Mouse (Mus musculus): ENCODE data around the gene Gvin1. TPM values are rescaled to one million over a fixed set of nuclear protein-coding genes. Genes with fewer than 3 reads are reported as not detected.
"Not testable (repeated sequence)": the region's sequence is repeated elsewhere in the genome, so short reads cannot be mapped to it uniquely, and the experiment has no call there.

Gene Gvin1
- total RNA-seq (2012; rRNA removed) (not detected in 2 replicates), polyA plus RNA-seq (2012; ENCODE audit: insufficient read depth in 1 of 2, insufficient read length in 2 of 2, low read depth in 1 of 2, low replicate concordance in 2 of 2, missing spikeins in 1 of 2) (not detected)

DNA sequence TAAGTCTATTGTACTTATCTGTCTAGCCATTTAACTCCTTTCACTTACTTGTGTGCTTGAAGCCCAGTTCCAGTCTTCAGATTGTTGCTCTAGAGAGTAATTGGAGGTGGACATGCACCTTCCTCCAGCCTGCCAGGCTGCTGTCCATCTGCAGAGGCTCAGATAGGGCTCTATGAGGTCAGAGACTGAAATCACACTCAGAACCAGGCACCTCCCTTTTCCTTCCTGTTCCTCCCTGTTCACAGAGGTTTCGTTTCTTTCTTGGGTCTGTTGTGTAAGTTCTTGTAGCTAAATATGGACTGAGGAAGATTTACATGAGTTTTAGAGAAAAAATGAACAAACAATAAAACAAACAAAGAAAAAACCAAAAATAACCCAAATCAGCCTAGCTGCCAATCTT lies at the start of gene Gvin1:
Gene Gvin1, minus strand, starts transcription at position 150 of the 400 bp plus-strand sequence.
- not testable (repeated sequence) for H3K4me1 ChIP-seq (ENCODE audit: control insufficient read depth in 1 of 2, insufficient read depth in 2 of 2, low read length in 2 of 2); H3K4me3 ChIP-seq (ENCODE audit: control insufficient read depth in 1 of 2, insufficient read depth in 1 of 2, low read depth in 2 of 2, low read length in 2 of 2); H3K27me3 ChIP-seq (ENCODE audit: control insufficient read depth in 1 of 2, insufficient read depth in 2 of 2, low read length in 2 of 2); H3K9me3 ChIP-seq (replicated peaks; ENCODE audit: insufficient read depth, low read length); H3K36me3 ChIP-seq (ENCODE audit: control insufficient read depth in 1 of 2, insufficient read depth in 2 of 2, low read length in 2 of 2); H3K9ac ChIP-seq (ENCODE audit: control insufficient read depth, low read depth, low read length, poor library complexity, severe bottlenecking); H3K79me2 ChIP-seq (ENCODE audit: control insufficient read depth, insufficient read depth, low read length, poor library complexity); DNase-seq (ENCODE audit: low read depth, low spot score); H3K27ac ChIP-seq (ENCODE audit: control insufficient read depth, low read depth, low read length)

DNA sequence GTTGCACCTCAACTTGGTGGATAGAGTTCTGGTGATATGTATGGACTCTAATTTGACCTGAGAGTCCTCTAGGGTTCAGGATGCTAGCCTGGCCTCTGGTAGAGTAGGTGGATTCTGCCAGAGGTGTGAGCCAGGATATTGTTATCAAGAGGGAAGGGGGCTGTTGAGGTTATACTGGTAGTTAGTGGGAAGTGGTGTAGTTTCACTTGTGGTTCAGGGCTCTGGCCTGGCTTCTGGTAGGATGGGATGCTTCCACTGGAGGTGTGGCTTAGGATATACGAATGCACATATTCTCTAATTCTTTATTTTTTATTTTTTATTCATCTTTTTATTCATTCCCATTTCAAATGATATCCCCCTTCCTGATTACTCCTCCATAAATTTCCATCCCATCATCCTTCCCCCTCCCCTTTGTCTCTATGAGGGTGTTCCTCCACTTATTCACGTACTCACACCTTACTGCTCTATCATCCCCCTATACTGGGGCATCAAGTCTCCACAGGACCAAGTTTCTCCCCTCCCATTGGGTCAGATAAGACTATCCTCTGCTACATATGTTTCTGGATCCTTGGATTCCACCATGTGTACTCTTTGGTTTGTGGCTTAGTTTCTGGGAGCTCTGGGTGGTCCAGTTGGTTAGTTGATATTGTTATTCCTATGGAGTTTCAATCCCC lies 36.9 kb upstream of the Gvin1 start:
- Histone ChIP-seq H3K4me3 (ENCODE audit: control insufficient read depth in 1 of 2, insufficient read depth in 1 of 2, low read depth in 2 of 2, low read length in 2 of 2) (no peak overlapping the region), H3K27me3 (ENCODE audit: control insufficient read depth in 1 of 2, insufficient read depth in 2 of 2, low read length in 2 of 2) (no peaks in the 10 kb centered on the region), H3K36me3 (ENCODE audit: control insufficient read depth in 1 of 2, insufficient read depth in 2 of 2, low read length in 2 of 2) (no peaks in the 10 kb centered on the region), H3K27ac (ENCODE audit: control insufficient read depth, low read depth, low read length) (no peak overlapping the region), H3K9ac (ENCODE audit: control insufficient read depth, low read depth, low read length, poor library complexity, severe bottlenecking) (no peak overlapping the region), H3K9me3 (replicated peaks; ENCODE audit: insufficient read depth, low read length) (no peaks in the 10 kb centered on the region), H3K4me1 (ENCODE audit: control insufficient read depth in 1 of 2, insufficient read depth in 2 of 2, low read length in 2 of 2) (no peaks in the 10 kb centered on the region), H3K79me2 (ENCODE audit: control insufficient read depth, insufficient read depth, low read length, poor library complexity) (no peaks in the 10 kb centered on the region)
- no peak for DNase-seq (ENCODE audit: low read depth, low spot score)
- TF ChIP-seq BHLHE40 (IDR thresholded peaks at IDR 0.05; ENCODE audit: borderline replicate concordance, low read depth, low read length) (no peak), RAD21 (IDR thresholded peaks at IDR 0.05; ENCODE audit: low read depth, low read length) (no peak), MAFK (IDR thresholded peaks at IDR 0.05; ENCODE audit: borderline replicate concordance, low read depth, low read length) (no peak), RCOR1 (IDR thresholded peaks at IDR 0.05; ENCODE audit: low read depth, low read length) (no peak), TCF12 (IDR thresholded peaks at IDR 0.05; ENCODE audit: low read depth, low read length) (no peak), MYB (IDR thresholded peaks at IDR 0.05; ENCODE audit: low read depth, low read length) (no peak), MAZ (IDR thresholded peaks at IDR 0.05; ENCODE audit: low read depth, low read length) (no peak), MYC (IDR thresholded peaks at IDR 0.05; ENCODE audit: low read depth, low read length) (no peak), GABPA (IDR thresholded peaks at IDR 0.05; ENCODE audit: low read depth, low read length) (no peak), ZNF384 (IDR thresholded peaks at IDR 0.05; ENCODE audit: low read depth, low read length) (no peak), MXI1 (IDR thresholded peaks at IDR 0.05; ENCODE audit: low read depth, low read length) (no peak), CHD2 (IDR thresholded peaks at IDR 0.05; ENCODE audit: low read length) (no peak), ZC3H11A (IDR thresholded peaks at IDR 0.05; ENCODE audit: low read depth, low read length) (no peak), POLR2A (IDR thresholded peaks at IDR 0.05; ENCODE audit: control insufficient read depth in 1 of 2, insufficient read depth in 1 of 2, low read depth in 1 of 2, low read length in 2 of 2, poor library complexity in 1 of 2) (no peak), POLR2AphosphoS2 (IDR thresholded peaks at IDR 0.05; ENCODE audit: low read length) (no peak), ZMIZ1 (IDR thresholded peaks at IDR 0.05; ENCODE audit: low read depth, low read length) (no peak), TBP (IDR thresholded peaks at IDR 0.05; ENCODE audit: low read depth, low read length) (no peak)

Data from MEL (cell line).